In the genomic region with DNA sequence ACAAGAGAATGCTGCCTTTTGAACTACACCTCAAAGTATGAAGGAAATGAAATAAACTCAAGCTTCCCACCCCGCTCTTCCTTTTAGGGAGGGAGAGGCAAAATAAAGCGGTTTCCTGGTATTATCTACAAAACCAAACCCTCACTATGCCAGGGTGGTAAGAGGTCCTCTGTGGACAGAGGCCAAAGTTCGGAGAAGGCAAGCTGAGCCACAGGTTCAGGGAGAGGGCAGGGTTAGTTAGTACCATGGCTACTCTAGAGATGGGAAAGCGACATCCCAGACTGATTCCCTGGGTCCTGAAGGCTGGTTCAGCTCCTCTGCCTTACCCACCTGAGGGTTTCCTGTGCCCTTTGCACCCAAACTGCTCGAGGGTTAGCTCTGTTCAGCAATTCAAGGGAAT, we compare ENCODE assay signal across 17 mouse cellular contexts.
DNase-seq lines count a peak whose midpoint lies in the region; ATAC-seq and TF ChIP-seq lines count a peak whose summit lies in the region.
"Had no signal": no experiment of that assay in that cellular context is flagged by ENCODE, and none has a peak within 500 bp of the region (broad histone marks: within the 10 kb centered on the region; RNA-seq: fewer than 3 reads in every experiment).

No protein-coding gene starts in this region.

- no peak overlapping the region for H3K4me3 ChIP-seq in kidney, adult 2 months (ENCODE audit: insufficient read depth, low read depth, low read length)
- no peak overlapping the region for H3K4me3 ChIP-seq in kidney, embryonic 14.5 days (ENCODE audit: low read length)
- no peak overlapping the region for H3K4me3 ChIP-seq in intestine, postnatal 0 days (ENCODE audit: low read depth, low read length)
- H3K4me3 ChIP-seq: forebrain, embryonic 10.5 days; megakaryocyte, embryonic 14.5 days had no signal

- H3K9ac ChIP-seq in kidney, embryonic 14.5 days (ENCODE audit: low read depth, low read length): no peak overlapping the region
- no peak overlapping the region for H3K9ac ChIP-seq in intestine, postnatal 0 days (ENCODE audit: low read depth, low read length)
- H3K9ac ChIP-seq: lung, embryonic 14.5 days had no signal

- no peaks in the 10 kb centered on the region for H3K27me3 ChIP-seq in kidney, adult 2 months (replicated peaks; ENCODE audit: control insufficient read depth, insufficient read depth, low read length)
- no peaks in the 10 kb centered on the region for H3K27me3 ChIP-seq in kidney, embryonic 14.5 days (ENCODE audit: control insufficient read depth, insufficient read depth, low read length)
- H3K27me3 ChIP-seq in intestine, postnatal 0 days (replicated peaks; ENCODE audit: control insufficient read depth, insufficient read depth, low read length): no peaks in the 10 kb centered on the region
- H3K27me3 ChIP-seq: megakaryocyte, embryonic 14.5 days had no signal

- H3K4me2 ChIP-seq in kidney, embryonic 14.5 days (replicated peaks; ENCODE audit: low read depth, low read length): no peak overlapping the region
- H3K4me2 ChIP-seq in intestine, postnatal 0 days (replicated peaks; ENCODE audit: low read depth): no peak overlapping the region
- H3K4me2 ChIP-seq: heart, embryonic 11.5 days; lung, embryonic 14.5 days had no signal

- TF ChIP-seq POLR2A in kidney, adult 2 months (IDR thresholded peaks at IDR 0.05; ENCODE audit: low read depth, low read length): no peak

- no peak for ATAC-seq in kidney, embryonic 14.5 days (ENCODE audit: low FRiP score, low TSS enrichment)
- 0 out of 2 replicates have a peak, but pooled peaks have one; percentile 16 for ATAC-seq in intestine, postnatal 0 days
- ATAC-seq: midbrain, embryonic 16.5 days had no signal

- TF ChIP-seq CTCF in kidney, adult 2 months (conservative IDR thresholded peaks at IDR 0.05; ENCODE audit: insufficient read depth, insufficient read length, low read depth, low read length): no peak
- no peak for TF ChIP-seq CTCF in intestine, postnatal 0 days (IDR thresholded peaks at IDR 0.05; ENCODE audit: low read depth)

- H3K4me1 ChIP-seq in kidney, adult 2 months (ENCODE audit: control insufficient read depth, insufficient read depth, low read length): peaks cover 20% of the 10 kb centered on the region
- no peaks in the 10 kb centered on the region for H3K4me1 ChIP-seq in kidney, embryonic 14.5 days (ENCODE audit: control insufficient read depth, insufficient read depth, low read length)
- H3K4me1 ChIP-seq in intestine, postnatal 0 days (replicated peaks; ENCODE audit: control insufficient read depth, insufficient read depth, low read length): no peaks in the 10 kb centered on the region; the same call in 1 of the 2 replicates
- H3K4me1 ChIP-seq: megakaryocyte, embryonic 14.5 days had no signal

- 41% methylated on average over 5 of the region's 5 CpGs for WGBS in kidney, adult 2 months
- WGBS in kidney, embryonic 14.5 days: 76% methylated on average over 5 of the region's 5 CpGs
- WGBS in intestine, postnatal 0 days: 38% methylated on average over 5 of the region's 5 CpGs

- no peaks in the 10 kb centered on the region for H3K9me3 ChIP-seq in kidney, embryonic 14.5 days (ENCODE audit: control insufficient read depth, low read length)
- H3K9me3 ChIP-seq in intestine, postnatal 0 days (ENCODE audit: control insufficient read depth): no peaks in the 10 kb centered on the region
- H3K9me3 ChIP-seq: forebrain, embryonic 10.5 days had no signal

- peak overlapping the region; percentile 67 for H3K27ac ChIP-seq in kidney, adult 2 months (ENCODE audit: insufficient read depth, low read depth, low read length)
- H3K27ac ChIP-seq in kidney, embryonic 14.5 days (ENCODE audit: low read depth, low read length): no peak overlapping the region
- no peak overlapping the region for H3K27ac ChIP-seq in intestine, postnatal 0 days (ENCODE audit: low read depth, low read length)
- H3K27ac ChIP-seq: forebrain, embryonic 10.5 days had no signal

- H3K36me3 ChIP-seq in kidney, adult 2 months (ENCODE audit: control insufficient read depth, insufficient read depth, low read length): no peaks in the 10 kb centered on the region; the same call in 1 of the 2 replicates
- H3K36me3 ChIP-seq in kidney, embryonic 14.5 days (ENCODE audit: control insufficient read depth, insufficient read depth, low read length): no peaks in the 10 kb centered on the region
- H3K36me3 ChIP-seq in intestine, postnatal 0 days (ENCODE audit: control insufficient read depth, insufficient read depth): no peaks in the 10 kb centered on the region

- peak; percentile 24 for DNase-seq in adrenal gland, postnatal 14 days
- DNase-seq in adrenal gland, postnatal 25 days: no peak
- DNase-seq in kidney, adult 2 months: peak; percentile 83
- DNase-seq in kidney, postnatal 36 days: peak; percentile 64 to 66
- no peak for DNase-seq in cerebellum, postnatal 36 days
- no peak for DNase-seq in urinary bladder, adult 18-20 months (ENCODE audit: low spot score in 2 of 2)
- DNase-seq: cerebellum, adult 2 months; gastrocnemius, postnatal 14 days; heart, postnatal 36 days; thymus, adult 18-20 months had no signal

Comparison
In these comparisons a context has a peak if more than half of its experiments do, and no peak if none do; other contexts are left out.
1. DNase-seq: peak in adrenal gland, postnatal 14 days (single experiment), kidney, adult 2 months (single experiment) and kidney, postnatal 36 days (2 of 2); none in adrenal gland, postnatal 25 days (single experiment), cerebellum, postnatal 36 days (0 of 2) and urinary bladder, adult 18-20 months (0 of 2).